In genomic region chr5:33997829-33998504, GRCm38 (mm10) we compare ENCODE assay signal across 9 mouse cellular contexts. TPM values are rescaled to one million over a fixed set of nuclear protein-coding genes. Genes with fewer than 3 reads are reported as not detected.
DNase-seq lines count a peak whose midpoint lies in the region; ATAC-seq and TF ChIP-seq lines count a peak whose summit lies in the region.
"Had no signal": no experiment of that assay in that cellular context is flagged by ENCODE, and none has a peak within 500 bp of the region (broad histone marks: within the 10 kb centered on the region; RNA-seq: fewer than 3 reads in every experiment).

No protein-coding gene starts in this region.

- peaks cover 8% of the 10 kb centered on the region; the same call in 1 of the 2 replicates for H3K4me1 ChIP-seq in hindbrain, embryonic 11.5 days (replicated peaks; ENCODE audit: control insufficient read depth, insufficient read depth, low read length)
- peaks cover 36% of the 10 kb centered on the region for H3K4me1 ChIP-seq in midbrain, embryonic 16.5 days (ENCODE audit: control insufficient read depth, insufficient read depth, low read length)

- peak overlapping the region; percentile 92 for H3K4me2 ChIP-seq in hindbrain, embryonic 11.5 days (replicated peaks; ENCODE audit: low read depth, low read length)
- H3K4me2 ChIP-seq in midbrain, embryonic 16.5 days (ENCODE audit: low read length), result peak overlapping the region; percentile 97

- WGBS in hindbrain, embryonic 11.5 days, result 78% methylated on average over 19 of the region's 20 CpGs
- 69% methylated on average over 20 of the region's 20 CpGs for WGBS in midbrain, embryonic 16.5 days

- peak overlapping the region; percentile 97 for H3K27ac ChIP-seq in layer of hippocampus, adult 2 months
- H3K27ac ChIP-seq in hindbrain, embryonic 11.5 days (ENCODE audit: low read depth, low read length), result no peak overlapping the region
- peak overlapping the region; percentile 97; the same call in 1 of the 2 replicates for H3K27ac ChIP-seq in midbrain, embryonic 16.5 days (ENCODE audit: low read length)

- no peak for ATAC-seq in hindbrain, embryonic 11.5 days (ENCODE audit: low FRiP score)
- ATAC-seq in midbrain, embryonic 16.5 days, result no peak
- ATAC-seq: Patski had no signal

- no peak for DNase-seq in layer of hippocampus, adult 2 months (ENCODE audit: low spot score in 2 of 2)
- DNase-seq in layer of hippocampus, adult 18-20 months (ENCODE audit: low spot score in 2 of 2), result no peak
- DNase-seq in cerebellum, adult 9-11 months, result peak; percentile 56
- DNase-seq in hindbrain, embryonic 11.5 days (ENCODE audit: low spot score), result no peak
- DNase-seq in adrenal gland, postnatal 10 days, result no peak
- no peak for DNase-seq in adrenal gland, postnatal 4 days (ENCODE audit: low spot score in 2 of 2)
- DNase-seq in right cerebral cortex, postnatal 4 days, result no peak

- no peaks in the 10 kb centered on the region for H3K36me3 ChIP-seq in hindbrain, embryonic 11.5 days (ENCODE audit: control insufficient read depth, insufficient read depth, low read length)
- peaks cover 15% of the 10 kb centered on the region for H3K36me3 ChIP-seq in midbrain, embryonic 16.5 days (ENCODE audit: control insufficient read depth, insufficient read depth, low read length)

- no peak for TF ChIP-seq CTCF in layer of hippocampus, adult 2 months (conservative IDR thresholded peaks at IDR 0.05)

- no peaks in the 10 kb centered on the region for H3K27me3 ChIP-seq in hindbrain, embryonic 11.5 days (ENCODE audit: control insufficient read depth, insufficient read depth, low read length)
- H3K27me3 ChIP-seq in midbrain, embryonic 16.5 days (ENCODE audit: control insufficient read depth, insufficient read depth, low read depth, low read length), result no peaks in the 10 kb centered on the region

- peak overlapping the region; percentile 78 for H3K9ac ChIP-seq in hindbrain, embryonic 11.5 days (ENCODE audit: low read depth, low read length)
- H3K9ac ChIP-seq in midbrain, embryonic 16.5 days (ENCODE audit: low read depth, low read length), result peak overlapping the region; percentile 87

- no peaks in the 10 kb centered on the region for H3K9me3 ChIP-seq in hindbrain, embryonic 11.5 days (ENCODE audit: control insufficient read depth, low read length)
- no peaks in the 10 kb centered on the region for H3K9me3 ChIP-seq in midbrain, embryonic 16.5 days (replicated peaks; ENCODE audit: control insufficient read depth, low read length, poor library complexity, severe bottlenecking)

- H3K4me3 ChIP-seq in layer of hippocampus, adult 2 months, result peak overlapping the region; percentile 73
- H3K4me3 ChIP-seq in hindbrain, embryonic 11.5 days (ENCODE audit: low read depth, low read length), result peak overlapping the region; percentile 62
- peak overlapping the region; percentile 97 for H3K4me3 ChIP-seq in midbrain, embryonic 16.5 days (ENCODE audit: low read depth, low read length)

RNA-seq across cellular contexts. Expression of gene Nat8l, which starts 2.2 kb away (rescaled TPM):
- 100 to 1,000 TPM; 139 to 141 TPM for total RNA-seq in layer of hippocampus, adult 2 months (2021)
- 100 to 1,000 TPM; 144 to 150 TPM for total RNA-seq in layer of hippocampus, adult 18-20 months (2021)
- 1.2 and 1.4 TPM in 2 replicates for polyA plus RNA-seq in hindbrain, embryonic 11.5 days (2014; fragmentation: Nextera tagmentation; extraction: Ambion mirVana)
- 4.4 and 4.6 TPM in 2 replicates for polyA plus RNA-seq in midbrain, embryonic 16.5 days (2015; fragmentation: Nextera tagmentation; extraction: Ambion mirVana)
- 10 to 100 TPM; 19.6 to 30.1 TPM for total RNA-seq in adrenal gland, postnatal 10 days (2021)
- total RNA-seq in adrenal gland, postnatal 4 days (2021), result 1 to 10 TPM; 8.4 to 9.6 TPM

RNA-seq across cellular contexts. Expression of gene Gm1673, which starts 14.7 kb away (rescaled TPM):
- total RNA-seq in layer of hippocampus, adult 2 months (2021), result 10 to 100 TPM; 57.5 to 58.0 TPM
- 10 to 100 TPM; 62.2 to 63.7 TPM for total RNA-seq in layer of hippocampus, adult 18-20 months (2021)
- polyA plus RNA-seq in hindbrain, embryonic 11.5 days (2014; fragmentation: Nextera tagmentation; extraction: Ambion mirVana), result 236 and 250 TPM in 2 replicates
- polyA plus RNA-seq in midbrain, embryonic 16.5 days (2015; fragmentation: Nextera tagmentation; extraction: Ambion mirVana), result 654 and 658 TPM in 2 replicates
- 10 to 100 TPM; 18.2 to 23.6 TPM for total RNA-seq in adrenal gland, postnatal 10 days (2021)
- total RNA-seq in adrenal gland, postnatal 4 days (2021), result 10 to 100 TPM; 37.0 to 39.1 TPM

Comparison
In these comparisons a context has a peak if more than half of its experiments do, and no peak if none do; other contexts are left out.
1. RNA of gene Nat8l, which starts 2.2 kb away (total RNA-seq): 144 to 150 TPM in layer of hippocampus, adult 18-20 months and 139 to 141 TPM in layer of hippocampus, adult 2 months; 19.6 to 30.1 TPM in adrenal gland, postnatal 10 days and 8.4 to 9.6 TPM in adrenal gland, postnatal 4 days; every median in the first group is over 4 times any median in the second.
2. Peak in every context shown above with its lines, with median percentiles within 50 percentile points of each other: H3K4me3 ChIP-seq.